Mouse (Mus musculus) midbrain, embryonic 16.5 days (tissue): Measurements from ENCODE around the gene Nprl3. TPM values are rescaled to one million over a fixed set of nuclear protein-coding genes. Genes with fewer than 3 reads are reported as not detected.

Source experiments
- ATAC-seq: fragments of 200-750 bp; cut with Nextera tagmentation; 2 replicates; pipeline ENCODE4 v1.8.0; 2017; ENCODE audit warnings: moderate TSS enrichment
- H3K27ac ChIP-seq: fragments of 300-500 bp; sonication (generic); 2 replicates; pipeline ENCODE4 v1.5.1; 2014; ENCODE audit warnings: mild to moderate bottlenecking, low read length, mixed read lengths
- H3K27me3 ChIP-seq: fragments of 300-500 bp; sonication (generic); 2 replicates; pipeline ENCODE4 v1.6.1; 2014; ENCODE audit warnings: low read depth, low read length, mixed read lengths; ENCODE audit not compliant: control insufficient read depth, insufficient read depth
- H3K36me3 ChIP-seq: fragments of 300-500 bp; sonication (generic); 2 replicates; pipeline ENCODE4 v1.6.1; 2014; ENCODE audit warnings: mild to moderate bottlenecking, low read length, moderate library complexity, mixed read lengths; ENCODE audit not compliant: control insufficient read depth, insufficient read depth
- H3K4me1 ChIP-seq: fragments of 300-500 bp; sonication (generic); 2 replicates; pipeline ENCODE4 v1.6.1; 2014; ENCODE audit warnings: mild to moderate bottlenecking, low read length, mixed read lengths; ENCODE audit not compliant: control insufficient read depth, insufficient read depth
- H3K4me2 ChIP-seq: fragments of 300-500 bp; sonication (generic); 2 replicates; pipeline ENCODE4 v1.6.1; 2014; ENCODE audit warnings: mild to moderate bottlenecking, low read length, mixed read lengths
- H3K4me3 ChIP-seq: fragments of 300-500 bp; sonication (generic); 2 replicates; pipeline ENCODE4 v1.5.1; 2014; ENCODE audit warnings: low read depth, mild to moderate bottlenecking, low read length, moderate library complexity, mixed read lengths
- H3K9ac ChIP-seq: fragments of 300-500 bp; sonication (generic); 2 replicates; pipeline ENCODE4 v1.6.1; 2014; ENCODE audit warnings: low read depth, low read length, mixed read lengths
- H3K9me3 ChIP-seq: fragments of 300-500 bp; sonication (generic); replicated peaks from 2 replicates; pipeline ENCODE4 v1.6.1; 2014; ENCODE audit warnings: mild to moderate bottlenecking, low read length, mixed read lengths; ENCODE audit not compliant: control insufficient read depth, poor library complexity, severe bottlenecking
- WGBS: fragments of 180-500 bp; shearing (Covaris S2); extraction: QIAGEN DNeasy Blood & Tissue Kit; methylation state at CpG from one replicate; pipeline ENCODE4 v1.1.7; 2014; 5-methylcytosine and 5-hydroxymethylcytosine counted together
- polyA plus RNA-seq: library from polyadenylated mRNA; unstranded; fragments of >200 nt; fragmentation: Nextera tagmentation; extraction: Ambion mirVana; gene quantifications from 2 replicates; pipeline ENCODE4 v1.2.1, GENCODE M21; 2015

Gene Nprl3
- polyA plus RNA-seq, 1 experiment from 2014 or later = 45.3 TPM

- Histone ChIP-seq H3K4me1 (peaks cover 24% of the 10 kb centered on the region), H3K36me3 (peaks cover 4% of the 10 kb centered on the region; the same call in 1 of the 2 replicates), H3K9me3 (no peaks in the 10 kb centered on the region), H3K4me3 (no peak overlapping the region), H3K27ac (peak overlapping the region; percentile 68), H3K4me2 (no peak overlapping the region), H3K9ac (no peak overlapping the region), H3K27me3 (peaks cover 27% of the 10 kb centered on the region)
- no peak for ATAC-seq
- WGBS = 69% methylated on average over 7 of the region's 7 CpGs
Measured at GRCm38 (mm10) chr11:32225222-32226104, 42.0 kb downstream of the Nprl3 start.

- H3K4me1 ChIP-seq = peaks cover 24% of the 10 kb centered on the region
- WGBS = 46% methylated on average over 4 of the region's 4 CpGs
- no peak for ATAC-seq
Measured at GRCm38 (mm10) chr11:32224468-32225139, 42.9 kb downstream of the Nprl3 start.

GRCm38 (mm10) chr11:32223297-32223967 lies 44.1 kb downstream of the Nprl3 start:
- 72% methylated on average over 4 of the region's 4 CpGs for WGBS
- Histone ChIP-seq H3K27ac (no peak overlapping the region), H3K27me3 (peaks cover 27% of the 10 kb centered on the region), H3K4me2 (no peak overlapping the region), H3K36me3 (no peaks in the 10 kb centered on the region), H3K4me1 (peaks cover 24% of the 10 kb centered on the region), H3K4me3 (no peak overlapping the region), H3K9me3 (no peaks in the 10 kb centered on the region), H3K9ac (no peak overlapping the region)
- no peak for ATAC-seq

More at GRCm38 (mm10) chr11:32224468-32225139, 42.9 kb downstream of the Nprl3 start:
- Histone ChIP-seq H3K9ac (no peak overlapping the region), H3K27me3 (peaks cover 27% of the 10 kb centered on the region), H3K27ac (peak overlapping the region; percentile 68), H3K4me2 (no peak overlapping the region), H3K4me3 (no peak overlapping the region), H3K9me3 (no peaks in the 10 kb centered on the region), H3K36me3 (peaks cover under 1% of the 10 kb centered on the region; the same call in 1 of the 2 replicates)

GRCm38 (mm10) chr11:32222570-32223194 lies 44.8 kb downstream of the Nprl3 start:
- Histone ChIP-seq H3K27me3 (peaks cover 27% of the 10 kb centered on the region), H3K4me2 (peak overlapping the region; percentile 94), H3K27ac (no peak overlapping the region), H3K36me3 (no peaks in the 10 kb centered on the region), H3K4me3 (peak overlapping the region; percentile 65), H3K9ac (peak overlapping the region; percentile 69), H3K4me1 (peaks cover 22% of the 10 kb centered on the region), H3K9me3 (no peaks in the 10 kb centered on the region)
- ATAC-seq = no peak
- 8% methylated on average over 21 of the region's 21 CpGs for WGBS

GRCm38 (mm10) chr11:32221951-32222409 lies 45.5 kb downstream of the Nprl3 start, which contains the start of gene Rhbdf1:
Rhbdf1 (minus strand) TSS chr11:32222300.
- Histone ChIP-seq H3K9me3 (no peaks in the 10 kb centered on the region), H3K9ac (peak within 1 kb of the TSS; percentile 69), H3K27me3 (peaks cover 27% of the 10 kb centered on the region), H3K4me3 (peak within 1 kb of the TSS; percentile 65), H3K4me1 (peaks cover 16% of the 10 kb centered on the region), H3K4me2 (peak within 1 kb of the TSS; percentile 94), H3K36me3 (no peaks in the 10 kb centered on the region), H3K27ac (peak within 1 kb of the TSS; percentile 51)
- peak; percentile 4; the same call in 1 of the 2 replicates for ATAC-seq
- whole genome bisulfite sequencing = under 1% methylated on average over 46 of the region's 72 CpGs

- peak overlapping the region; percentile 69 for H3K9ac ChIP-seq
- H3K27ac ChIP-seq = peak overlapping the region; percentile 51
- under 1% methylated on average over 35 of the region's 46 CpGs for WGBS
- H3K36me3 ChIP-seq = no peaks in the 10 kb centered on the region
- peaks cover 27% of the 10 kb centered on the region for H3K27me3 ChIP-seq
- peak; percentile 2; the same call in 1 of the 2 replicates for ATAC-seq
- H3K4me3 ChIP-seq = peak overlapping the region; percentile 65
- H3K4me1 ChIP-seq = peaks cover 14% of the 10 kb centered on the region; the same call in 1 of the 2 replicates
- no peaks in the 10 kb centered on the region for H3K9me3 ChIP-seq
- peak overlapping the region; percentile 94 for H3K4me2 ChIP-seq
Measured at GRCm38 (mm10) chr11:32221225-32221950, 46.1 kb downstream of the Nprl3 start.

- 39% methylated on average over 10 of the region's 10 CpGs for WGBS
- peak; percentile 9; the same call in 1 of the 2 replicates for ATAC-seq
- peak overlapping the region; percentile 69; the same call in 1 of the 2 replicates for H3K9ac ChIP-seq
Measured at GRCm38 (mm10) chr11:32220607-32221224, 46.8 kb downstream of the Nprl3 start.

More at GRCm38 (mm10) chr11:32220607-32221224, 46.8 kb downstream of the Nprl3 start:
- Histone ChIP-seq H3K36me3 (no peaks in the 10 kb centered on the region), H3K4me1 (peaks cover 14% of the 10 kb centered on the region; the same call in 1 of the 2 replicates), H3K4me2 (peak overlapping the region; percentile 94), H3K4me3 (peak overlapping the region; percentile 65), H3K27ac (no peak overlapping the region; the same call in 1 of the 2 replicates), H3K9me3 (no peaks in the 10 kb centered on the region), H3K27me3 (peaks cover 27% of the 10 kb centered on the region)
